Mouse (Mus musculus) gonadal fat pad, adult 2 months (tissue): Measurements from ENCODE around the gene Ptgdr2. TPM values are rescaled to one million over a fixed set of nuclear protein-coding genes. Genes with fewer than 3 reads are reported as not detected.

Source experiments
- DNase-seq: peaks from one replicate; pipeline ENCODE4 v3.0.0-alpha.2; 2012; ENCODE audit warnings: low read depth
- polyA plus RNA-seq: library from polyadenylated mRNA; depleted of rRNA; stranded (reverse); fragments of >200 nt; gene quantifications from 2 replicates; pipeline ENCODE4 v1.2.3, GENCODE M21; 2012; rRNA removed

Ptgdr2 gene
- polyA plus RNA-seq, 1 experiment = 0.14 TPM

DNA sequence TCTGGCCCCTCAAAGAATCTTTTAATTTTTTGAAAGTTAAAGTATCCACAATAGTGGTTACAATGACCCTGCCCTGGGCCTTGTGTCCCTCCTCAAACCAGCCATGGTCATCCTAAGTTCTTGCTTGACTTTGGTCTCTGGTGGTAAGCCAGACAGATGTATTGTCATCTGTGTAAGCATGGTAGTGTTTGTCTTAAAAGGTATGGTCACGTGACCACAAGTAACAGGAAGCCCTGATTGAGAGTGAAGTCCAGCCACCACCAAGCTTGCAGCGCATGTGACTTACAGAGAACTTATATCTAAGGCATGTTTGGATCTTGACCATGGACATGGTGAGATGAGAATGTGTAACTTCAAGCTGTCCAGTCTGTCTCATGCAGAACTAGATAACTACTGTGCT is 38.2 kb downstream of the Ptgdr2 start:
- no peak for DNase-seq

DNA sequence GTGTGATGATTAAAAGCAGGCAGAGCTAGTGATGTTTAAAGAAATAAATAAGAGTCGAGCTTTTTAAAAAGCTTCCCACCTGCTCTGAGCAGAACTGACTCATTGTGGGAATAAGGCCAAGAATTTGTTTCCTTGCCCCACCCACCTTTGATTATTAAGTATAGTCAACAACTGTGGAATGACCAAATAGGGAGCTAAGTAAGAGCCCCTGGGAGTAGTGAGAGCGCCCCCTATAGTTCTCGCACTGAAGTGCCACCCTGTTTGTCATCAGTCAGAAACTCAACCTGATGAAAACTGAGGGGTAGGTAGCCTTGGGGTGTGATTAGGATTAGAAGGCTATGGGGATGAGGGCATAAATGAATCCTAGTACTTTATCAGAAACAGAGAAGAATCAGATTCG is 39.4 kb downstream of the Ptgdr2 start:
- DNase-seq = no peak

DNA sequence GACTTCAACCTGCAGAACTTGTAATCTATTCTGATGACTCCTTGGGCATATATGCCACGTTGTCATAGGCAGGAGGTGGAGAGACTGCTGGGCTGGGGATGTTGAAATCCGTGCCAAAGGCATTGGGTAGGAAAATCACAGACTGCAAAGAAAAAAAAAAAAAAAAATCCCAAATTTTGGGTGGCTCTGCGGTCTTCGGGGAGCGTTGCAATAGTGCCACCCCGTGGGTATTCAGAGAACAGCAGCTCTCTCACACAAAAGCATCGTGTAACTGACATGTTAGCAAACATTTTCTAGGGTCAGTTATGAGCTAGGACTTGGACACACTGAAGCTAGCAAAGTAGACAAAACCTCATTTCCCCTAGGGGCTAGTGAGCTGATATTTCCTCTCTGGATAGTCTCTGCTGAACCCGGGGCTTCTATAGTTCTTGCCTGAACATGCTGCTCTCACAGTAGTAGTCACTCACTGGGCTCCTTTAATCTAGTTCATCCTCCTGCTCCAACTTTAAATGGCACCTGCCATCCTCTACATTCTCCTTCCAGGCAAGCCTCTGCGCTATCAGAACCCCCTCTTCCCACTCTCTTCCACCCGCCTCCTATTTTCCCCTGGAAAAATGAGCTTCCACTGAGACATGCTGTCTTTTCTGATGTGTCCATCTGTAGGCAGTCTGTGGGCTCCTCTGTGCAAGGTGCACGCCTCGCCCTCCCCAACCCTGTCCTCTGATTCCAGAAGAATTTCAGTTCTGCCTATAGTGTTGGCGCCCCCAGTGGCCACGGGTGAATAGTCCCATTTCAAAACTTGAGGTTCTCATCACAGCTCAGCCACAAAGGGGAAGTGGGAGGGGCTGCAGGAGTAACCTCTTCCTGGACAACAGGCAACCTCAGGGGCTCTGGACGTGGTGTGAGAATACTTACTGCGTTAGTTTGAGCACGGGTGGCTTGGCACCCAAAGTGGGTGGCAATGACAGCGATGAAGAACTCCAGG is 42.5 kb downstream of the Ptgdr2 start:
- DNase-seq = no peak

- no peak for DNase-seq
Observed at GRCm38 (mm10) chr19:10980210-10980609, 43.2 kb downstream of the Ptgdr2 start.

- DNase-seq = no peak
Observed at GRCm38 (mm10) chr19:10983146-10983545, 46.2 kb downstream of the Ptgdr2 start.

DNA sequence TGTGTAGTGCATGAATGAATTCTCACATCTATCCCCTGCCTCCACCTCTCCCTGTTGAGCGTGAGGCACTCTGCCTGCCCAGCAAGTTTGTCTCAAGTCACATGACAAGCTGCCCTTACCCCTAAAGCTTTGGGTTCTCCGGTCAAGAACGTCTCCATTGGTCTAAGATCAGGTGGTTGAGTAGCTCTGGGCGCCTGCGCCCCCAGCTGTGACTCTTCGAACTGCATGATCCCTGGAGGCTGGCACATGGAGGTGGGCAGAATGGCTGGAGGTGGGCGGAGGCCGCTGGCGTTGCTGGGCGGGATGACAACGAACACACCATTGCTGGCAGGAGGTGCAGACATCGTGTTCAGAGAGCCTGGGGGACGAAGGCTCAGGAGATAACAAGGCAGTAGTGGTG is 47.6 kb downstream of the Ptgdr2 start:
- no peak for DNase-seq

GRCm38 (mm10) chr19:10985889-10986288 is 48.9 kb downstream of the Ptgdr2 start:
- no peak for DNase-seq

- DNase-seq = no peak
Observed at GRCm38 (mm10) chr19:10988563-10988962, 51.6 kb downstream of the Ptgdr2 start.

DNA sequence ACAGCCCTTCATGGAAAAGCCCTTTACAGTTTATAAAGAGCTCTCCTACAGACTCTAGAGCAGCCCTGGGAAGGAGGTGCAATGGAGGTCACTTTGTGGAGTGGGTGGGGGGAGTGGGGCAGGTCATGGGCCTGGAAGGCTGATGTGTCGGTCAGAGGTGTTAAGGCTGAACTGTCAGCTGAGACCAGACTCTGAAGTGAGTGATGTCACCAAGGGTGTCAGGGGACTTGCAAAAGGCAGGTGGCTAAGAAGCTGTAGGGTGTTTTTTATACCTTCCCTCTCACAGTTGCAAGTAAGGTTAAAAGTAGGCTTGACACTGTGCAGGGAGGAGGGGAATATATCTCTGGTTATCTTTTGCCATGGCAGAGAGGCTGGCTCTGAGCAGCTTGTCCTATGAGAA is 53.8 kb downstream of the Ptgdr2 start:
- no peak for DNase-seq

DNA sequence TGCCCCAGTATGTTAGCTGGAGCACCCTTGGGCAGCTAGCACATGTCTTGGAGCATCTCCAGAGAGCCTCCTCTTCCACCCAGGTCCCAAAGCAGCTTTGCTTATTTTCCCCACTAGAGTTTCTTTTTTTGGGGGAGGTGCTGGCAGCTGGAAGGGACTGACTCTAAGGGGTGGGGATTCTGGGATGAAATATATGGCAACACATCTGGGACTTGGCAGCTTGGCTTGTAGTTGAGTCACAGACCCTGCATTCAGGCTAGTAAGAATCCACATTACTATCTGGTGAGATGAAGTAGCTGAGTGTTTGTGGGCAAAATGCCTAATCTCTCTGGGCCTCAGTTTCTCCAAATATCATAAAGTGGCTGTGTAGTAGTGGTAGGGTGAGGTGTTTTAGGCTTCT is 55.0 kb downstream of the Ptgdr2 start:
- DNase-seq = no peak

Other genes with a start within 250 kb of the Ptgdr2 start
- gene Vps37c, start 248.4 kb upstream of the Ptgdr2 start, polyA plus RNA-seq = 25.5 and 30.3 TPM in 2 replicates
- 0.80 and 0.92 TPM in 2 replicates for gene Cd5, start 198.2 kb upstream of the Ptgdr2 start, polyA plus RNA-seq
- 0.32 and 0.33 TPM in 2 replicates for gene Cd6, start 107.1 kb upstream of the Ptgdr2 start, polyA plus RNA-seq
- gene Slc15a3, start 97.4 kb upstream of the Ptgdr2 start, polyA plus RNA-seq = 3.9 and 6.3 TPM in 2 replicates
- 15.8 and 16.0 TPM in 2 replicates for gene Tmem132a, start 67.2 kb upstream of the Ptgdr2 start, polyA plus RNA-seq
- 130 and 147 TPM in 2 replicates for gene Tmem109, start 55.2 kb upstream of the Ptgdr2 start, polyA plus RNA-seq
- 185 and 229 TPM in 2 replicates for gene Prpf19, start 41.9 kb upstream of the Ptgdr2 start, polyA plus RNA-seq
- not detected in 2 replicates for gene Zp1, start 16.5 kb upstream of the Ptgdr2 start, polyA plus RNA-seq
- gene Ccdc86, start 12.1 kb downstream of the Ptgdr2 start, polyA plus RNA-seq = 4.8 and 6.5 TPM in 2 replicates
- 0.15 and 0.46 TPM in 2 replicates for gene Ms4a10, start 37.5 kb downstream of the Ptgdr2 start, polyA plus RNA-seq
- not detected in 2 replicates for gene Ms4a15, start 56.1 kb downstream of the Ptgdr2 start, polyA plus RNA-seq
- gene Ms4a18, start 80.9 kb downstream of the Ptgdr2 start, polyA plus RNA-seq = not detected in 2 replicates
- gene Ms4a8a, start 143.9 kb downstream of the Ptgdr2 start, polyA plus RNA-seq = 3.2 and 6.3 TPM in 2 replicates
- 0.66 and 1.0 TPM in 2 replicates for gene 1700017D01Rik, start 193.7 kb downstream of the Ptgdr2 start, polyA plus RNA-seq
- gene 1700025F22Rik, start 228.2 kb downstream of the Ptgdr2 start, polyA plus RNA-seq = not detected in 2 replicates